Mouse (Mus musculus) hindbrain, postnatal 0 days (tissue): ENCODE measurements around the gene Sik1. TPM values are rescaled to one million over a fixed set of nuclear protein-coding genes. Genes with fewer than 3 reads are reported as not detected.

ENCODE experiments used
- ATAC-seq: fragments of 200-750 bp; cut with Nextera tagmentation; 2 replicates; pipeline ENCODE4 v1.8.0; 2017; ENCODE audit warnings: mild to moderate bottlenecking, moderate TSS enrichment, moderate library complexity
- DNase-seq: peaks from one replicate; pipeline ENCODE4 v3.0.0-alpha.2; 2015; ENCODE audit warnings: low spot score
- H3K27ac ChIP-seq: fragments of 300-500 bp; sonication (generic); 2 replicates; pipeline ENCODE4 v1.5.1; 2014; ENCODE audit warnings: mild to moderate bottlenecking
- H3K27me3 ChIP-seq: fragments of 300-500 bp; sonication (generic); 2 replicates; pipeline ENCODE4 v1.6.1; 2014; ENCODE audit warnings: low read length, mixed read lengths; ENCODE audit not compliant: insufficient read depth
- H3K36me3 ChIP-seq: fragments of 300-500 bp; sonication (generic); 2 replicates; pipeline ENCODE4 v1.6.1; 2014; ENCODE audit warnings: low read length, mixed read lengths; ENCODE audit not compliant: insufficient read depth
- H3K4me1 ChIP-seq: fragments of 300-500 bp; sonication (generic); 2 replicates; pipeline ENCODE4 v1.6.1; 2014; ENCODE audit warnings: antibody characterized with exemption, low read length, mixed read lengths; ENCODE audit not compliant: insufficient read depth
- H3K4me2 ChIP-seq: fragments of 300-500 bp; sonication (generic); 2 replicates; pipeline ENCODE4 v1.6.1; 2014; ENCODE audit warnings: low read depth, mild to moderate bottlenecking, low read length, moderate library complexity, mixed read lengths
- H3K4me3 ChIP-seq: fragments of 300-500 bp; sonication (generic); 2 replicates; pipeline ENCODE4 v1.5.1; 2014; ENCODE audit warnings: low read length
- H3K9ac ChIP-seq: fragments of 300-500 bp; sonication (generic); replicated peaks from 2 replicates; pipeline ENCODE4 v1.6.1; 2014; ENCODE audit warnings: mild to moderate bottlenecking, low read length, moderate library complexity, mixed read lengths
- H3K9me3 ChIP-seq: fragments of 300-500 bp; sonication (generic); 2 replicates; pipeline ENCODE4 v1.6.1; 2016; ENCODE audit warnings: low read length, mixed read lengths
- CTCF ChIP-seq: IDR thresholded peaks from 2 replicates; pipeline ENCODE4 v1.5.1; 2016; ENCODE audit warnings: antibody characterized with exemption, control low read depth, low read depth
- whole genome bisulfite sequencing: fragments of 180-500 bp; shearing (Covaris S2); extraction: QIAGEN DNeasy Blood & Tissue Kit; methylation state at CpG from one replicate; pipeline ENCODE4 v1.1.7; 2014; 5-methylcytosine and 5-hydroxymethylcytosine counted together
- polyA plus RNA-seq: library from polyadenylated mRNA; unstranded; fragments of >200 nt; fragmentation: Nextera tagmentation; extraction: Ambion mirVana; gene quantifications from 2 replicates; pipeline ENCODE4 v1.2.1, GENCODE M21; 2015
- total RNA-seq: library from RNA; depleted of rRNA; stranded (reverse); fragments of >200 nt; gene quantifications from 2 replicates; pipeline ENCODE4 v1.2.3, GENCODE M21; 2014

The Sik1 gene
- total and polyA plus RNA-seq, 2 experiments from 2014 or later = 18.1 to 39.6 TPM

- Histone ChIP-seq H3K9me3 (no peaks in the 10 kb centered on the region), H3K36me3 (no peaks in the 10 kb centered on the region), H3K4me1 (peaks cover 12% of the 10 kb centered on the region; the same call in 1 of the 2 replicates), H3K9ac (no peak overlapping the region), H3K4me3 (no peak overlapping the region), H3K27ac (no peak overlapping the region), H3K27me3 (no peaks in the 10 kb centered on the region; the same call in 1 of the 2 replicates), H3K4me2 (no peak overlapping the region)
- ATAC-seq (no peak), DNase-seq (no peak)
- TF ChIP-seq CTCF = no peak
- WGBS = 59% methylated on average over 4 of the region's 4 CpGs
Observed at GRCm38 (mm10) chr17:31811333-31811732, 44.3 kb downstream of the Sik1 start.

GRCm38 (mm10) chr17:31809894-31810293, 45.7 kb downstream of the Sik1 start:
- Histone ChIP-seq H3K4me3 (no peak overlapping the region), H3K27ac (peak overlapping the region; percentile 32; the same call in 1 of the 2 replicates), H3K9me3 (no peaks in the 10 kb centered on the region), H3K4me2 (peak overlapping the region; percentile 32), H3K36me3 (no peaks in the 10 kb centered on the region), H3K9ac (no peak overlapping the region), H3K4me1 (peaks cover 13% of the 10 kb centered on the region; the same call in 1 of the 2 replicates), H3K27me3 (no peaks in the 10 kb centered on the region; the same call in 1 of the 2 replicates)
- ATAC-seq (peak; percentile 57), DNase-seq (peak; percentile 55)
- no peak for TF ChIP-seq CTCF
- 20% methylated on average over 19 of the region's 19 CpGs for WGBS

- H3K4me2 ChIP-seq = no peak overlapping the region
- H3K27ac ChIP-seq = 0 out of 2 replicates have a peak overlapping the region, but pooled peaks have one; percentile 32
- no peak for DNase-seq
- H3K9ac ChIP-seq = no peak overlapping the region
- 89% methylated on average over 7 of the region's 7 CpGs for WGBS
- H3K9me3 ChIP-seq = no peaks in the 10 kb centered on the region
- no peak for TF ChIP-seq CTCF
- H3K36me3 ChIP-seq = no peaks in the 10 kb centered on the region
- no peak overlapping the region for H3K4me3 ChIP-seq
- H3K4me1 ChIP-seq = 0 out of 2 replicates have a peak, but pooled peaks cover 7% of the 10 kb centered on the region
- ATAC-seq = no peak
- no peaks in the 10 kb centered on the region; the same call in 1 of the 2 replicates for H3K27me3 ChIP-seq
Observed at GRCm38 (mm10) chr17:31809136-31809535, 46.5 kb downstream of the Sik1 start.

GRCm38 (mm10) chr17:31808082-31808875, 47.3 kb downstream of the Sik1 start:
- Histone ChIP-seq H3K27ac (no peak overlapping the region), H3K9me3 (no peaks in the 10 kb centered on the region), H3K9ac (no peak overlapping the region), H3K4me1 (0 out of 2 replicates have a peak, but pooled peaks cover 3% of the 10 kb centered on the region), H3K36me3 (no peaks in the 10 kb centered on the region), H3K27me3 (no peaks in the 10 kb centered on the region; the same call in 1 of the 2 replicates), H3K4me3 (no peak overlapping the region), H3K4me2 (no peak overlapping the region)
- 64% methylated on average over 10 of the region's 10 CpGs for WGBS
- DNase-seq (no peak), ATAC-seq (no peak)
- TF ChIP-seq CTCF = no peak

- no peaks in the 10 kb centered on the region for H3K36me3 ChIP-seq
- H3K9me3 ChIP-seq = no peaks in the 10 kb centered on the region
- H3K4me3 ChIP-seq = no peak overlapping the region
- no peak for TF ChIP-seq CTCF
- H3K27me3 ChIP-seq = no peaks in the 10 kb centered on the region
- H3K9ac ChIP-seq = no peak overlapping the region
- no peak overlapping the region for H3K4me2 ChIP-seq
- H3K27ac ChIP-seq = no peak overlapping the region
- DNase-seq = no peak
- WGBS = 42% methylated on average over 3 of the region's 3 CpGs
- no peak for ATAC-seq
- H3K4me1 ChIP-seq = 0 out of 2 replicates have a peak, but pooled peaks cover 3% of the 10 kb centered on the region
Observed at GRCm38 (mm10) chr17:31806496-31806895, 49.1 kb downstream of the Sik1 start.

GRCm38 (mm10) chr17:31806025-31806424, 49.6 kb downstream of the Sik1 start:
- no peaks in the 10 kb centered on the region for H3K36me3 ChIP-seq
- DNase-seq (peak; percentile 81), ATAC-seq (no peak)
- WGBS = 33% methylated on average over 8 of the region's 8 CpGs
- no peak for TF ChIP-seq CTCF
- no peak overlapping the region for H3K9ac ChIP-seq
- H3K4me2 ChIP-seq = no peak overlapping the region
- H3K9me3 ChIP-seq = no peaks in the 10 kb centered on the region
- 0 out of 2 replicates have a peak, but pooled peaks cover 3% of the 10 kb centered on the region for H3K4me1 ChIP-seq
- no peaks in the 10 kb centered on the region for H3K27me3 ChIP-seq
- H3K4me3 ChIP-seq = no peak overlapping the region
- H3K27ac ChIP-seq = no peak overlapping the region

GRCm38 (mm10) chr17:31805585-31805984, 50.0 kb downstream of the Sik1 start:
- Histone ChIP-seq H3K27ac (no peak overlapping the region), H3K27me3 (no peaks in the 10 kb centered on the region), H3K9ac (no peak overlapping the region), H3K36me3 (no peaks in the 10 kb centered on the region), H3K4me2 (no peak overlapping the region), H3K4me1 (0 out of 2 replicates have a peak, but pooled peaks cover 3% of the 10 kb centered on the region), H3K4me3 (no peak overlapping the region), H3K9me3 (no peaks in the 10 kb centered on the region)
- no peak for TF ChIP-seq CTCF
- DNase-seq (no peak), ATAC-seq (no peak)
- 72% methylated on average over 4 of the region's 4 CpGs for WGBS
